Mouse (Mus musculus): ENCODE measurements around the gene Bcl6. TPM values are rescaled to one million over a fixed set of nuclear protein-coding genes. Genes with fewer than 3 reads are reported as not detected.

The Bcl6 gene
- polyA plus RNA-seq (2014; fragmentation: Nextera tagmentation; extraction: Ambion mirVana) = 0.25 and 0.56 TPM in 2 replicates

GRCm38 (mm10) chr16:23988466-23989208 lies at the start of gene Bcl6, which contains the start of gene Gm37419:
Gene Bcl6 (minus strand): TSS chr16:23988852.
Gene Gm37419 (plus strand): TSS chr16:23988482.
- ATAC-seq (replicated peaks; ENCODE audit: insufficient number of reproducible peaks, low FRiP score, low TSS enrichment, low read depth) = peak; percentile 81
- H3K27me3 ChIP-seq (ENCODE audit: control insufficient read depth, insufficient read depth, low read length) = peaks cover 5% of the 10 kb centered on the region
- under 1% methylated on average over 68 of the region's 68 CpGs for WGBS

GRCm38 (mm10) chr16:24036398-24036797 lies 47.7 kb upstream of the Bcl6 start:
- 83% methylated on average over 3 of the region's 3 CpGs for WGBS
- H3K9me3 ChIP-seq (replicated peaks; ENCODE audit: control insufficient read depth, low read length) = no peaks in the 10 kb centered on the region
- no peak overlapping the region for H3K4me3 ChIP-seq (ENCODE audit: low read depth, low read length)
- H3K36me3 ChIP-seq (replicated peaks; ENCODE audit: control insufficient read depth, insufficient read depth, low read depth, low read length) = no peaks in the 10 kb centered on the region
- ATAC-seq (replicated peaks; ENCODE audit: insufficient number of reproducible peaks, low FRiP score, low TSS enrichment, low read depth) = no peak
- H3K4me1 ChIP-seq (ENCODE audit: control insufficient read depth, insufficient read depth, low read length) = no peaks in the 10 kb centered on the region
- H3K4me2 ChIP-seq (ENCODE audit: low read depth, low read length) = no peak overlapping the region
- no peak for DNase-seq (ENCODE audit: low spot score)
- no peak overlapping the region for H3K9ac ChIP-seq (replicated peaks; ENCODE audit: low read length)
- H3K27ac ChIP-seq (replicated peaks; ENCODE audit: low read depth, low read length) = no peak overlapping the region
- H3K27me3 ChIP-seq (ENCODE audit: control insufficient read depth, insufficient read depth, low read length) = no peaks in the 10 kb centered on the region

More at GRCm38 (mm10) chr16:23988466-23989208, at the start of gene Bcl6, which contains the start of gene Gm37419:
- Histone ChIP-seq H3K27ac (replicated peaks; ENCODE audit: low read depth, low read length) (peak within 1 kb of the TSS; percentile 96), H3K9me3 (replicated peaks; ENCODE audit: control insufficient read depth, low read length) (no peaks in the 10 kb centered on the region), H3K4me3 (ENCODE audit: low read depth, low read length) (peak within 1 kb of the TSS; percentile 61), H3K36me3 (replicated peaks; ENCODE audit: control insufficient read depth, insufficient read depth, low read depth, low read length) (no peaks in the 10 kb centered on the region), H3K4me2 (ENCODE audit: low read depth, low read length) (peak within 1 kb of the TSS; percentile 97), H3K4me1 (ENCODE audit: control insufficient read depth, insufficient read depth, low read length) (peaks cover 2% of the 10 kb centered on the region; the same call in 1 of the 2 replicates), H3K9ac (replicated peaks; ENCODE audit: low read length) (peak within 1 kb of the TSS; percentile 76)
- peak; percentile 92 for DNase-seq (ENCODE audit: low spot score)

- H3K4me2 ChIP-seq (ENCODE audit: low read depth, low read length) = no peak overlapping the region
- no peaks in the 10 kb centered on the region for H3K27me3 ChIP-seq (ENCODE audit: control insufficient read depth, insufficient read depth, low read length)
- ATAC-seq (replicated peaks; ENCODE audit: insufficient number of reproducible peaks, low FRiP score, low TSS enrichment, low read depth) (no peak), DNase-seq (ENCODE audit: low spot score) (no peak)
- no peak overlapping the region for H3K4me3 ChIP-seq (ENCODE audit: low read depth, low read length)
- no peak overlapping the region for H3K9ac ChIP-seq (replicated peaks; ENCODE audit: low read length)
- H3K4me1 ChIP-seq (ENCODE audit: control insufficient read depth, insufficient read depth, low read length) = no peaks in the 10 kb centered on the region
- H3K9me3 ChIP-seq (replicated peaks; ENCODE audit: control insufficient read depth, low read length) = no peaks in the 10 kb centered on the region
- no peaks in the 10 kb centered on the region for H3K36me3 ChIP-seq (replicated peaks; ENCODE audit: control insufficient read depth, insufficient read depth, low read depth, low read length)
- H3K27ac ChIP-seq (replicated peaks; ENCODE audit: low read depth, low read length) = no peak overlapping the region
Observed at GRCm38 (mm10) chr16:24035767-24036166, 47.1 kb upstream of the Bcl6 start.

- no peak overlapping the region for H3K9ac ChIP-seq (replicated peaks; ENCODE audit: low read length)
- H3K4me1 ChIP-seq (ENCODE audit: control insufficient read depth, insufficient read depth, low read length) = no peaks in the 10 kb centered on the region
- no peak overlapping the region for H3K27ac ChIP-seq (replicated peaks; ENCODE audit: low read depth, low read length)
- ATAC-seq (replicated peaks; ENCODE audit: insufficient number of reproducible peaks, low FRiP score, low TSS enrichment, low read depth) (no peak), DNase-seq (ENCODE audit: low spot score) (no peak)
- no peak overlapping the region for H3K4me2 ChIP-seq (ENCODE audit: low read depth, low read length)
- no peaks in the 10 kb centered on the region for H3K27me3 ChIP-seq (ENCODE audit: control insufficient read depth, insufficient read depth, low read length)
- H3K4me3 ChIP-seq (ENCODE audit: low read depth, low read length) = no peak overlapping the region
- H3K36me3 ChIP-seq (replicated peaks; ENCODE audit: control insufficient read depth, insufficient read depth, low read depth, low read length) = no peaks in the 10 kb centered on the region
- 70% methylated on average over 2 of the region's 2 CpGs for WGBS
- no peaks in the 10 kb centered on the region for H3K9me3 ChIP-seq (replicated peaks; ENCODE audit: control insufficient read depth, low read length)
Observed at GRCm38 (mm10) chr16:24034450-24034849, 45.8 kb upstream of the Bcl6 start.

- no peaks in the 10 kb centered on the region for H3K27me3 ChIP-seq (ENCODE audit: control insufficient read depth, insufficient read depth, low read length)
- no peaks in the 10 kb centered on the region for H3K9me3 ChIP-seq (replicated peaks; ENCODE audit: control insufficient read depth, low read length)
- H3K9ac ChIP-seq (replicated peaks; ENCODE audit: low read length) = no peak overlapping the region
- no peaks in the 10 kb centered on the region for H3K4me1 ChIP-seq (ENCODE audit: control insufficient read depth, insufficient read depth, low read length)
- no peak overlapping the region for H3K4me3 ChIP-seq (ENCODE audit: low read depth, low read length)
- WGBS = 93% methylated on average over 5 of the region's 5 CpGs
- H3K4me2 ChIP-seq (ENCODE audit: low read depth, low read length) = no peak overlapping the region
- DNase-seq (ENCODE audit: low spot score) (no peak), ATAC-seq (replicated peaks; ENCODE audit: insufficient number of reproducible peaks, low FRiP score, low TSS enrichment, low read depth) (no peak)
- no peaks in the 10 kb centered on the region for H3K36me3 ChIP-seq (replicated peaks; ENCODE audit: control insufficient read depth, insufficient read depth, low read depth, low read length)
- no peak overlapping the region for H3K27ac ChIP-seq (replicated peaks; ENCODE audit: low read depth, low read length)
Observed at GRCm38 (mm10) chr16:24033259-24033658, 44.6 kb upstream of the Bcl6 start.

GRCm38 (mm10) chr16:24029965-24030672 lies 41.5 kb upstream of the Bcl6 start:
- no peaks in the 10 kb centered on the region for H3K9me3 ChIP-seq (replicated peaks; ENCODE audit: control insufficient read depth, low read length)
- no peaks in the 10 kb centered on the region for H3K27me3 ChIP-seq (ENCODE audit: control insufficient read depth, insufficient read depth, low read length)
- H3K4me2 ChIP-seq (ENCODE audit: low read depth, low read length) = no peak overlapping the region
- H3K36me3 ChIP-seq (replicated peaks; ENCODE audit: control insufficient read depth, insufficient read depth, low read depth, low read length) = no peaks in the 10 kb centered on the region
- ATAC-seq (replicated peaks; ENCODE audit: insufficient number of reproducible peaks, low FRiP score, low TSS enrichment, low read depth) (no peak), DNase-seq (ENCODE audit: low spot score) (no peak)
- no peak overlapping the region for H3K9ac ChIP-seq (replicated peaks; ENCODE audit: low read length)
- no peaks in the 10 kb centered on the region for H3K4me1 ChIP-seq (ENCODE audit: control insufficient read depth, insufficient read depth, low read length)
- 82% methylated on average over 2 of the region's 2 CpGs for WGBS
- no peak overlapping the region for H3K27ac ChIP-seq (replicated peaks; ENCODE audit: low read depth, low read length)
- no peak overlapping the region for H3K4me3 ChIP-seq (ENCODE audit: low read depth, low read length)

- ATAC-seq (replicated peaks; ENCODE audit: insufficient number of reproducible peaks, low FRiP score, low TSS enrichment, low read depth) (no peak), DNase-seq (ENCODE audit: low spot score) (no peak)
- H3K9me3 ChIP-seq (replicated peaks; ENCODE audit: control insufficient read depth, low read length) = no peaks in the 10 kb centered on the region
- H3K4me2 ChIP-seq (ENCODE audit: low read depth, low read length) = no peak overlapping the region
- H3K27ac ChIP-seq (replicated peaks; ENCODE audit: low read depth, low read length) = no peak overlapping the region
- H3K9ac ChIP-seq (replicated peaks; ENCODE audit: low read length) = no peak overlapping the region
- no peaks in the 10 kb centered on the region for H3K27me3 ChIP-seq (ENCODE audit: control insufficient read depth, insufficient read depth, low read length)
- no peaks in the 10 kb centered on the region for H3K4me1 ChIP-seq (ENCODE audit: control insufficient read depth, insufficient read depth, low read length)
- WGBS = 74% methylated on average over 7 of the region's 7 CpGs
- H3K36me3 ChIP-seq (replicated peaks; ENCODE audit: control insufficient read depth, insufficient read depth, low read depth, low read length) = no peaks in the 10 kb centered on the region
- H3K4me3 ChIP-seq (ENCODE audit: low read depth, low read length) = no peak overlapping the region
Observed at GRCm38 (mm10) chr16:24025442-24025841, 36.8 kb upstream of the Bcl6 start.

GRCm38 (mm10) chr16:24022605-24023004 lies 34.0 kb upstream of the Bcl6 start:
- Histone ChIP-seq H3K4me2 (ENCODE audit: low read depth, low read length) (no peak overlapping the region), H3K27ac (replicated peaks; ENCODE audit: low read depth, low read length) (no peak overlapping the region), H3K4me3 (ENCODE audit: low read depth, low read length) (no peak overlapping the region), H3K4me1 (ENCODE audit: control insufficient read depth, insufficient read depth, low read length) (no peaks in the 10 kb centered on the region), H3K27me3 (ENCODE audit: control insufficient read depth, insufficient read depth, low read length) (no peaks in the 10 kb centered on the region), H3K9me3 (replicated peaks; ENCODE audit: control insufficient read depth, low read length) (no peaks in the 10 kb centered on the region), H3K36me3 (replicated peaks; ENCODE audit: control insufficient read depth, insufficient read depth, low read depth, low read length) (no peaks in the 10 kb centered on the region), H3K9ac (replicated peaks; ENCODE audit: low read length) (no peak overlapping the region)
- no peak for DNase-seq (ENCODE audit: low spot score)
- WGBS = 85% methylated on average over 4 of the region's 4 CpGs
- no peak for ATAC-seq (replicated peaks; ENCODE audit: insufficient number of reproducible peaks, low FRiP score, low TSS enrichment, low read depth)

Measured in embryonic facial prominence, embryonic 11.5 days (tissue).